Mouse (Mus musculus): ENCODE results near the gene Dnajc12.

DNA sequence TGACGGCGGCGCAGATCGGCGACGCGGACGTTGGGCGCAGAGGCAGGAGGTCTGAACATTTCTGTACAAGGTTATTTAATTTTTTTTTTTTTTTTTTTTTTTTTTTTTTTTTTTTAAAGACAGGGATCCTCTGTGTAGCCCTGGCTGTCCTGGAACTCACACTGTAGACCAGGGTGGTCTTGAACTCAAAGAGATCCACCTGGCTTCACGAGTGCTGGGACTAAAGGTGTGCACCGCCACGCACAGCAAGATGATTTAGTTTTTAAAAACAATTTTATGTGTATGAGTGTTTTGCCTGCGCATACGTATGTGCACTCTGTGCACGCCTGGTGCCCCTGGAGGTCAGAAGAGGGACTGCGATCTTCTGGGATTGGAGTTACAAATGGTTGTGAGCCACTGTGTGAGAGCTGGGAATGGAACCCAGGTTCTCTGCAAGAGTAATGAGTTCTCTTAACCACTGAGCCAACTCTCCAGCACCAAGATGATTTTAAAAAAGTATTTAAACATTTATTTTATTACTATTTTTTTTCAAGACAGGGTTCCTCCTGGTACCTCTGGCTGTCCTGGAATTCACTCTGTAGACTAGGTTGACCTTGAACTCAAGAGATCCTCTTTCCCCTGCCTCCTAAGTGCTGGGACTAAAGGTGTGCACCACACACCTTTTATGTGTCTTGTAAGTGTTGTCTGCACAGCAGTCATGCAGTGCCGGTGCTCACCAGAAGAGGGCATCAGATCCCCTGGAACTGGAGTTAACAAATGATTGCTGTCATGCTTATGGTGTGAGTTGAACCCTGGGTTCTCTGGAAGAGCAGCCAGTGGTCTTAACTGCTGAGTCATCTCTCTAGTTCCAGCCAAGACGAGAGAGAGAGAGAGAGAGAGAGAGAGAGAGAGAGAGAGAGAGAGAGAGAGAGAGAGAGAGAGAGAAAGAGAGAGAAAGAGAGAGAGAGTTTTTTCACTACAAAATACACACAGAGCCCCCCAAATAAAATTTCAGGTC, 39.8 kb downstream of the Dnajc12 start, which contains the start of gene Gm7075:
- peak; percentile 48 for TF ChIP-seq CTCF (IDR thresholded peaks at IDR 0.05; ENCODE audit: low read depth)
- TF ChIP-seq EP300 (IDR thresholded peaks at IDR 0.05; ENCODE audit: low read depth): no peak
